Mouse (Mus musculus): ENCODE measurements around the gene Cog2. TPM values are rescaled to one million over a fixed set of nuclear protein-coding genes. Genes with fewer than 3 reads are reported as not detected.
A peak's percentile ranks its signal among the peaks of the same experiment; 100 is the strongest.

Cog2 gene
- polyA plus RNA-seq, 1 experiment from 2014 or later: 45.6 TPM

GRCm38 (mm10) chr8:124496871-124497270, 23.7 kb upstream of the Cog2 start:
- 92% methylated on average over 5 of the region's 5 CpGs for WGBS
- no peak for DNase-seq (ENCODE audit: low spot score)
- H3K4me1 ChIP-seq: no peaks in the 10 kb centered on the region
- H3K27me3 ChIP-seq (ENCODE audit: low read depth, poor library complexity, severe bottlenecking): no peaks in the 10 kb centered on the region
- H3K36me3 ChIP-seq: no peaks in the 10 kb centered on the region
- no peaks in the 10 kb centered on the region for H3K9me3 ChIP-seq (replicated peaks)
- no peak overlapping the region for H3K27ac ChIP-seq (replicated peaks)
- H3K4me3 ChIP-seq: no peak overlapping the region

DNA sequence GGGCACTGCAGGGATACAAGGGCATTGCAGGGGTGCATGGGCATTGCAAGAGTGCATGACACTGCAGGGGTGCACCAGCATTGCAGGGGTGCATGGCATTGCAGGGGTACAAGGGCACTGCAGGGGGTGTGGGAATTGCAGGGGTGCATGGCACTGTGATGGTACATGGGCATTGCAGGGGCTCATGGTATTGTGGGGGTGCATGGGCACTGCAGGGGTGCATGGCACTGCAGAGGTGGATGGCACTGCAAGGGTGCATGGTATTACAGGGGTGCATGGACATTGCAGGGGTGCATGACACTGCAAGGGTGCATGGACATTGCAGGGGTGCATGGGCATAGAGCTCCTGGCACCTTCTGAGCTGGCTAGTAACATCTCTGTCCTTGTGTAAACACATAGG, 22.2 kb upstream of the Cog2 start:
- Histone ChIP-seq H3K4me3 (no peak overlapping the region), H3K27ac (replicated peaks) (no peak overlapping the region), H3K4me1 (no peaks in the 10 kb centered on the region), H3K27me3 (ENCODE audit: low read depth, poor library complexity, severe bottlenecking) (no peaks in the 10 kb centered on the region), H3K36me3 (no peaks in the 10 kb centered on the region), H3K9me3 (replicated peaks) (0 out of 2 replicates have a peak, but pooled peaks cover 2% of the 10 kb centered on the region)
- no peak for DNase-seq (ENCODE audit: low spot score)

- DNase-seq (ENCODE audit: low spot score): no peak
- WGBS: 65% methylated on average over 7 of the region's 7 CpGs
- Histone ChIP-seq H3K27ac (replicated peaks) (no peak overlapping the region), H3K4me3 (no peak overlapping the region), H3K36me3 (no peaks in the 10 kb centered on the region), H3K9me3 (replicated peaks) (0 out of 2 replicates have a peak, but pooled peaks cover 5% of the 10 kb centered on the region), H3K4me1 (no peaks in the 10 kb centered on the region), H3K27me3 (ENCODE audit: low read depth, poor library complexity, severe bottlenecking) (no peaks in the 10 kb centered on the region)
These were observed 21.2 kb upstream of the Cog2 start for GRCm38 (mm10) chr8:124499236-124499937.

GRCm38 (mm10) chr8:124499938-124500239, 20.7 kb upstream of the Cog2 start:
- Histone ChIP-seq H3K27ac (replicated peaks) (no peak overlapping the region), H3K27me3 (ENCODE audit: low read depth, poor library complexity, severe bottlenecking) (no peaks in the 10 kb centered on the region), H3K4me3 (no peak overlapping the region), H3K36me3 (no peaks in the 10 kb centered on the region), H3K9me3 (replicated peaks) (0 out of 2 replicates have a peak, but pooled peaks cover 5% of the 10 kb centered on the region), H3K4me1 (no peaks in the 10 kb centered on the region)
- WGBS: 82% methylated on average over 5 of the region's 5 CpGs
- DNase-seq (ENCODE audit: low spot score): no peak

DNA sequence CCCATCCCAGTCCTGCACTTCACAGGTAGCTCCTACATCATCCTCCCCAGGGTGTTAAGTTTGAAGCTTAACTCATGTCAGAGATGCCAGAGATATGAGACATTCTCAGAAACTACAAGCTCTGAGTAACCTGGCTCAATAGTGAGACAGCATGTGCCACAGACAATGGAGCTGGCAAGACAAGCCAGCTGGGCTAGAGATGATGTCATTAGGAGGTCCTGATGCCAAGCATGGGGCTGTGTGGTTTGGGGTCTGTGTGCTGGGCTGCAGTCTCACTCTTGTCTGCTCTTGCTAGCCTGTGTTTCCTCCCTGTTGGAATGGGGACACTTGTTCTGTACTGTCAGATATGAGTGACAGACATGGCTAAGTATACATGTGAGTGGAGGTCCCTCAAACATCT, 14.9 kb upstream of the Cog2 start:
- 0 out of 2 replicates have a peak, but pooled peaks cover 5% of the 10 kb centered on the region for H3K9me3 ChIP-seq (replicated peaks)
- DNase-seq (ENCODE audit: low spot score): no peak
- H3K36me3 ChIP-seq: no peaks in the 10 kb centered on the region
- no peak overlapping the region for H3K27ac ChIP-seq (replicated peaks)
- H3K4me3 ChIP-seq: no peak overlapping the region
- H3K27me3 ChIP-seq (ENCODE audit: low read depth, poor library complexity, severe bottlenecking): no peaks in the 10 kb centered on the region
- no peaks in the 10 kb centered on the region for H3K4me1 ChIP-seq

- no peaks in the 10 kb centered on the region for H3K4me1 ChIP-seq
- 0 out of 2 replicates have a peak, but pooled peaks cover 5% of the 10 kb centered on the region for H3K9me3 ChIP-seq (replicated peaks)
- H3K36me3 ChIP-seq: no peaks in the 10 kb centered on the region
- no peak for DNase-seq (ENCODE audit: low spot score)
- 79% methylated on average over 8 of the region's 8 CpGs for WGBS
- H3K4me3 ChIP-seq: no peak overlapping the region
- H3K27me3 ChIP-seq (ENCODE audit: low read depth, poor library complexity, severe bottlenecking): no peaks in the 10 kb centered on the region
- no peak overlapping the region for H3K27ac ChIP-seq (replicated peaks)
These were observed 12.8 kb upstream of the Cog2 start for GRCm38 (mm10) chr8:124507572-124508320.

DNA sequence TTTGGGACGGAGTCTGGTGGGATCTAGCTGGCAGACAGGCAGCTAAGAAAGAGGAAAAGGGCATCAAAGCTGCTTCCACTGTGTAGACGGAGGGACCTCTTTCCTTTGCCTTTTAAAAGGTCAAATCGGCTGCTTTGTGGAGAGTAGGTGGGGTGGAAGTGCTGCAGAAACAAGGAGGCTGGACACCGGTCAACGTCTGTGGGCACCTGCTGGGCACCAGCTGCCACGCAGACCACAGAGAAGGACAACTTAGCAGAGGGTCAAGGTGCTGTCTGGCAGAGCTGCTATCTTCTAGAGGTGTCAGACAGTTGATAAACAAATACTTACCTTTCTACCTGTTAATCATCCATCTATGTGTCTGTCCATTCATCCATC, 12.3 kb upstream of the Cog2 start:
- DNase-seq (ENCODE audit: low spot score): no peak
- Histone ChIP-seq H3K27me3 (ENCODE audit: low read depth, poor library complexity, severe bottlenecking) (no peaks in the 10 kb centered on the region), H3K27ac (replicated peaks) (no peak overlapping the region), H3K9me3 (replicated peaks) (0 out of 2 replicates have a peak, but pooled peaks cover 4% of the 10 kb centered on the region), H3K4me3 (no peak overlapping the region), H3K36me3 (no peaks in the 10 kb centered on the region), H3K4me1 (no peaks in the 10 kb centered on the region)
- 72% methylated on average over 6 of the region's 6 CpGs for WGBS

- no peaks in the 10 kb centered on the region for H3K4me1 ChIP-seq
- no peak overlapping the region for H3K27ac ChIP-seq (replicated peaks)
- H3K27me3 ChIP-seq (ENCODE audit: low read depth, poor library complexity, severe bottlenecking): no peaks in the 10 kb centered on the region
- no peak overlapping the region for H3K4me3 ChIP-seq
- DNase-seq (ENCODE audit: low spot score): no peak
- H3K9me3 ChIP-seq (replicated peaks): no peaks in the 10 kb centered on the region
- 76% methylated on average over 3 of the region's 3 CpGs for WGBS
- H3K36me3 ChIP-seq: no peaks in the 10 kb centered on the region
These were observed 11.4 kb upstream of the Cog2 start for GRCm38 (mm10) chr8:124509156-124509555.

GRCm38 (mm10) chr8:124516039-124516438, 4.5 kb upstream of the Cog2 start:
- Histone ChIP-seq H3K4me1 (no peaks in the 10 kb centered on the region), H3K27me3 (ENCODE audit: low read depth, poor library complexity, severe bottlenecking) (no peaks in the 10 kb centered on the region), H3K27ac (replicated peaks) (no peak overlapping the region), H3K36me3 (no peaks in the 10 kb centered on the region), H3K4me3 (no peak overlapping the region), H3K9me3 (replicated peaks) (no peaks in the 10 kb centered on the region)
- WGBS: 79% methylated on average over 3 of the region's 3 CpGs
- no peak for DNase-seq (ENCODE audit: low spot score)

GRCm38 (mm10) chr8:124516525-124516924, 4.0 kb upstream of the Cog2 start:
- H3K9me3 ChIP-seq (replicated peaks): no peaks in the 10 kb centered on the region
- WGBS: 80% methylated on average over 6 of the region's 6 CpGs
- no peak overlapping the region for H3K27ac ChIP-seq (replicated peaks)
- no peaks in the 10 kb centered on the region for H3K27me3 ChIP-seq (ENCODE audit: low read depth, poor library complexity, severe bottlenecking)
- no peak for DNase-seq (ENCODE audit: low spot score)
- peaks cover 4% of the 10 kb centered on the region for H3K4me1 ChIP-seq
- H3K36me3 ChIP-seq: no peaks in the 10 kb centered on the region
- H3K4me3 ChIP-seq: no peak overlapping the region

DNA sequence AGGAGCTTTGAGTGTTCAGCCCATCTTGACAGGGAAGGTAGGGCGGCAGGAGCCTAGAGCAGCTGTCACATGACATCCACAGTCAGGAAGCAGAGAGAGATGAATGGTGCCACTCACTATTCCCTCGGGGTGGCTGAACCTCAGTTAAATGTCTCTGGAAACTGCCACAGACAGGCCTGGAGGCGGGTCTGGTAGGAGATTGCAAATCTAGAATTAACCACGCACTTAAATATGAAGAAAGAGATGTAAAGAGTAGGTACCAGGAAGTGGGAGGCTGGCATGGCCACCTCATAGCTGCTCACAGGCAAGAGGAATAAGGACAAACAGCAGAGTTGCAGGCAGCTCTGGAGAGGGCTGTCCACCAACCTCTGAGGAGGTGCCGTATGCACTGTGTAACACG, 3.4 kb upstream of the Cog2 start:
- Histone ChIP-seq H3K4me1 (peaks cover 11% of the 10 kb centered on the region), H3K4me3 (no peak overlapping the region), H3K36me3 (no peaks in the 10 kb centered on the region), H3K27me3 (ENCODE audit: low read depth, poor library complexity, severe bottlenecking) (no peaks in the 10 kb centered on the region), H3K9me3 (replicated peaks) (no peaks in the 10 kb centered on the region), H3K27ac (replicated peaks) (no peak overlapping the region)
- DNase-seq (ENCODE audit: low spot score): no peak
- WGBS: 75% methylated on average over 6 of the region's 6 CpGs

- no peaks in the 10 kb centered on the region for H3K27me3 ChIP-seq (ENCODE audit: low read depth, poor library complexity, severe bottlenecking)
- no peak for DNase-seq (ENCODE audit: low spot score)
- peaks cover 21% of the 10 kb centered on the region for H3K36me3 ChIP-seq
- H3K27ac ChIP-seq (replicated peaks): no peak overlapping the region
- H3K9me3 ChIP-seq (replicated peaks): no peaks in the 10 kb centered on the region
- peaks cover 12% of the 10 kb centered on the region for H3K4me1 ChIP-seq
- 93% methylated on average over 6 of the region's 6 CpGs for WGBS
- peak overlapping the region; percentile 90 for H3K4me3 ChIP-seq
These were observed 1.4 kb downstream of the Cog2 start for GRCm38 (mm10) chr8:124521946-124522345.

DNA sequence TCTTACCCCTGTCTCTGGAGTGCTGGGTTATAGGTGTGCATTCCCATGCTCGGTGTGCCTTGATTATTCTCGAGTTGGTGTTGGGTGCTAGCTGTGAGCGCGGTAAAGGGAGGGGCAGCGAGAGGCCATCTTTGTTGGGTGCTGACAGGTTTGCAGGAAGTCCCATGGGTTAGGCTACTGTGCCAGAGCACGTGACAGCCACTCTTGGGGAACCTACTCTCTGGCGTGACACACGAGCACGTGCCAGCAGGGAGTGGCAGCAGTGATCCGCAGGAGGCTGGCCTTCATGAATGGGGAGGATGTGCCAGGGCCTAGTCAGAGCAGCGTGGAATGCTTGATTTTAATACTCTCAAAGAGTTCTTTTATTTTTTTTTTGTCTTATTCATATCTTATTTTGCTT, 5.7 kb downstream of the Cog2 start:
- DNase-seq (ENCODE audit: low spot score): no peak
- Histone ChIP-seq H3K27ac (replicated peaks) (no peak overlapping the region), H3K9me3 (replicated peaks) (no peaks in the 10 kb centered on the region), H3K27me3 (ENCODE audit: low read depth, poor library complexity, severe bottlenecking) (no peaks in the 10 kb centered on the region), H3K4me3 (no peak overlapping the region), H3K36me3 (peaks cover 59% of the 10 kb centered on the region), H3K4me1 (peaks cover 10% of the 10 kb centered on the region)
- 93% methylated on average over 11 of the region's 11 CpGs for WGBS

Measured in midbrain, embryonic 10.5 days (tissue).